Mouse (Mus musculus) brain, embryonic 14.5 days (tissue): ENCODE measurements at regions not wholly inside any gene's neighbourhood (a gene's known extent, or its start where the extent isn't known, plus 50 kb on each side); places are given as distances from the start of the nearest gene placed in this dataset.

Source experiments
- CTCF ChIP-seq: fragments of 200-500 bp; IDR thresholded peaks from 2 replicates; pipeline ENCODE4 v1.5.1; 2012; ENCODE audit warnings: inconsistent platforms, mild to moderate bottlenecking, moderate library complexity, borderline replicate concordance; ENCODE audit not compliant: insufficient read depth, insufficient read length; ENCODE audit errors: extremely low read depth
- POLR2A ChIP-seq: fragments of 200-500 bp; IDR thresholded peaks from 2 replicates; pipeline ENCODE4 v1.6.1; 2012; ENCODE audit warnings: mild to moderate bottlenecking, inconsistent platforms, borderline replicate concordance; ENCODE audit not compliant: poor library complexity, insufficient read depth, insufficient read length, severe bottlenecking; ENCODE audit errors: extremely low read depth

GRCm38 (mm10) chr10:31256934-31257333 lies 56.2 kb upstream of the Hddc2 start:
- TF ChIP-seq POLR2A: no peak
- no peak for TF ChIP-seq CTCF
